Mouse (Mus musculus): ENCODE results near the gene Rsl1. TPM values are rescaled to one million over a fixed set of nuclear protein-coding genes. Genes with fewer than 3 reads are reported as not detected.

The Rsl1 gene
- polyA plus RNA-seq (2012; rRNA removed), result 5.2 and 5.4 TPM in 2 replicates

GRCm38 (mm10) chr13:67172991-67173722, at the start of gene Rsl1:
Gene Rsl1 (plus strand): TSS chr13:67173182.

DNA sequence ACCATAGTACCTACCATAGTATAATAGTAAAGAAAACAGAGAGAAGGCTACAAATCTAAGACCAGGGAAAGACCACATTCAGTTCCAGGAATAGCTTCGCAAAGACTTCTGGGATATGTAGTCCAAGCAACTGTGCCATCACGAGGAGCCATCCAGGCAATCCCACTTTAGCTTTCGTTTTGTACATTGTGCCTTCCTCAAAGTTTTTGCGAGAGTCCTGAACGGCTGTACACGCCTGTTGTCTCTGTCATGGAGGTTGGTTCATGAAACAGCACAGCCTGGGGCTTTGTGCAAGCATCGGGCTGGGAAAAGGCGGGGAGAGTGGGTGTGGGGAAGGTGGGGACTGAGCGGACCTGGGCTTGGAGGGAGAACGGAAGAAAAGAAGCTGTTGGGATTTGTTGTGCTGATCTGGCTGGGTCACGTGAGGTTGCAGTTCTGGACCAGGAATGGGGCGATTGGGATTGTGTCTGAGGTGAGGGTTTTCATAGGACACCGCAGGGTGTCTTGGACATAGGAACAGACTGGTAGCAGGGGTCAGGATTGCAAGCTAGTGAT, 21.4 kb downstream of the Rsl1 start, which contains the start of gene Zfp455:
Zfp455 (plus strand) TSS at position 167 of the 555 bp plus-strand sequence.

Other genes with a start within 250 kb of the Rsl1 start
- 3.0 and 3.1 TPM in 2 replicates for gene Zfp712, start 112.0 kb upstream of the Rsl1 start, polyA plus RNA-seq (2012; rRNA removed)
- 5.6 and 6.2 TPM in 2 replicates for gene Zfp708, start 75.2 kb upstream of the Rsl1 start, polyA plus RNA-seq (2012; rRNA removed)
- 2.7 TPM in 2 replicates for gene Gm28557, start 64.6 kb upstream of the Rsl1 start, polyA plus RNA-seq (2012; rRNA removed)
- 0.08 and 0.10 TPM in 2 replicates for gene Rslcan18, start 56.9 kb upstream of the Rsl1 start, polyA plus RNA-seq (2012; rRNA removed)
- 2.8 TPM in 2 replicates for gene Zfp759, start 51.5 kb upstream of the Rsl1 start, polyA plus RNA-seq (2012; rRNA removed)
- 1.3 and 1.4 TPM in 2 replicates for gene Zfp455, start 21.3 kb downstream of the Rsl1 start, polyA plus RNA-seq (2012; rRNA removed)
- gene Zfp458, start 105.3 kb downstream of the Rsl1 start, polyA plus RNA-seq (2012; rRNA removed), result 3.0 and 3.6 TPM in 2 replicates
- gene Zfp457, start 133.3 kb downstream of the Rsl1 start, polyA plus RNA-seq (2012; rRNA removed), result 2.1 and 2.5 TPM in 2 replicates
- gene Zfp595, start 159.4 kb downstream of the Rsl1 start, polyA plus RNA-seq (2012; rRNA removed), result 2.3 and 2.5 TPM in 2 replicates
- not detected in 2 replicates for gene Gm28044, start 187.4 kb downstream of the Rsl1 start, polyA plus RNA-seq (2012; rRNA removed)
- gene Zfp953, start 187.4 kb downstream of the Rsl1 start, polyA plus RNA-seq (2012; rRNA removed), result 0.59 and 0.71 TPM in 2 replicates
- 0.18 TPM in 1 of 2 replicates, not detected in the other for gene Gm28041, start 202.6 kb downstream of the Rsl1 start, polyA plus RNA-seq (2012; rRNA removed)
- 0.47 and 0.48 TPM in 2 replicates for gene Zfp456, start 202.6 kb downstream of the Rsl1 start, polyA plus RNA-seq (2012; rRNA removed)
- gene Zfp429, start 226.6 kb downstream of the Rsl1 start, polyA plus RNA-seq (2012; rRNA removed), result 3.7 and 5.1 TPM in 2 replicates
- gene Zfp459, start 248.2 kb downstream of the Rsl1 start, polyA plus RNA-seq (2012; rRNA removed), result 0.84 and 1.1 TPM in 2 replicates